Mouse (Mus musculus): ENCODE measurements around the gene Cmah.

Cmah gene

GRCm38 (mm10) chr13:24480824-24481223 is 153.6 kb downstream of the Cmah start:
- DNase-seq (ENCODE audit: low read depth, low spot score): no peak

DNA sequence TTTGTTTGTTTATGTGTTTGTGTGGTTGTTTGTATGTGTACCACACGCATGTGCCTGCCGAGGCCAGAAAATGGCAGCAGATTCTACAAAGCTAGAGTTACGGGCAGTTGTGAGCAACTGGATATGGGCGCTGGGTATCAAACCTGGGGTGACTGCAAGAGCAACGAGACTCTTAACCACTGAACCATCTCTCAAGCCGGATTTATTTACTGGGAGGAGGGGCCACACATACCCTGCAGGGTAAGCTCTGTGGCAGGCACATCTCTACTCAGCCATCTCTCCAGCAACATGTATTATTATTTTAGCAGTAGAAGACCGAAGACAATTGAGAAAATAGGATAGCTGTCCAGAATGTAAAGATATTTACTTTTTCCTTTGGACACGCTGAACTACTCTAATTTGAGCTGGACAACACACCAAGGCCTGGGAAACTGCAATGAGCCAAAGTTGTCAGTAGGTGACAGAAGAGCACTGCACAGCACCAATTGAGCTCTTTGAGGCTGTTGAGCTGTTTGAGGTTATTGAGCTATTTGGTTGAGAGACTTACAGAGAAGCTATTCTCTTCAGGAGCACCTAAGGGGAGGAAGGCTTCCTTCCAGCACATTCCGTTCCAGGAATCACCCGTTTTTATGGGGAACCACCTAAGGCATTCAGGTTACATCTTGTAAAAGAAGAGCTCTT is 154.6 kb downstream of the Cmah start:
- DNase-seq (ENCODE audit: low read depth, low spot score): peak; percentile 56

DNA sequence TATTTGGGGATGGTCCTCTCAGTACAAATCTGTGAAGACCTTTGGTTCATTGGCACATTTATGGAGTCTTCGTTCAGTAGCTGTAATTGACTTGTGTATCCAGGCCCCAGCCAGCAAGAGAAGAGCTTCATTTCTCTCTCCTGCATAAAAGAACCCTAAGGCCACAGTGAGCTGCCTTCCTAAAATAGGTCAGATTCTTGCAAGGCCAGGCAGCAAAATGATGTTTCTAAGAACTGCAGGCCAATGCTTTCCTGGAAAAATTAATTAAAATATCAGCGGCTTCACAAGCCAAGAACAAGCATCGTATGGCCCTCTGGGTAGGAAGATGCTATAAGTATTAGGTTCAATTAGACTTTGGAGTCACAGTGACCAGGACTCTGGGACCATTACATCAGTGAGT is 156.5 kb downstream of the Cmah start:
- no peak for DNase-seq (ENCODE audit: low read depth, low spot score)

DNA sequence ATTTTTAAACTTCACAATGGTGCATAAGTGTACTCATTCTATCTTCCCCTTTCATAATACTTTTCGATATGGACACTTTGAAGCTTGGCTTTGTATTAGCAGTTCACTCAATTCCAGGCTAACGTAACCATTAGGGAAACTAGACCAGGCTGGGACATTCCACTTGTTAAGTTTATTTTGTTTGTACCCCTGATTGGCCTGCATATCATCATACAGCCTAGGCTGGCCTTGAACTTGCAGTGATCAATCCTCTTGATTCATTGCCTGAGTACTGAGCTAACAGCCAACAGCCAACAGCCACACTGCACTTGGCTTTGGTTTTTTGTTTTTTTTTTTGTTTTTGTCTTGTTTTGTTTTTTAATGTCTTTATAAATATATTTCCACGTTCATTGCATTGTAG is 157.6 kb downstream of the Cmah start:
- DNase-seq (ENCODE audit: low read depth, low spot score): no peak

DNA sequence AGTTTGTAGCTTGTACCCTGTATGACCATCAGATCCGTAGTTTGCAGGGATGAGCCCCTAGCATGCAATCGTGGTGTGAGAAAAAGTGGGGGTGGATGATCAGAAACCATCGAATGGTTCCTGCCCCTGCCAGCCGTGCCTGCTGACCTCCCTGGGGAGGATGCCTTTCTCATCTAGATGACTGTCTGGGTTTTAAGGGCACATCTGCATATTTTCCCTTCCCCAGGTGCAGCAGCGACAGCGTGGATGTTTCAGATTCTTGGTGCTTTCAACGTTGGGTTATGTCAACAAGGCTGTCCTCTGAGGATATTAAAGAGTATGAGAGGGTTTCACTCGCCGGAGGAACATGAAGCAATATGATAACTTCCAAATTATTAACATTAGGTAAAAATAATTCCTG is 158.8 kb downstream of the Cmah start:
- DNase-seq (ENCODE audit: low read depth, low spot score): no peak

DNA sequence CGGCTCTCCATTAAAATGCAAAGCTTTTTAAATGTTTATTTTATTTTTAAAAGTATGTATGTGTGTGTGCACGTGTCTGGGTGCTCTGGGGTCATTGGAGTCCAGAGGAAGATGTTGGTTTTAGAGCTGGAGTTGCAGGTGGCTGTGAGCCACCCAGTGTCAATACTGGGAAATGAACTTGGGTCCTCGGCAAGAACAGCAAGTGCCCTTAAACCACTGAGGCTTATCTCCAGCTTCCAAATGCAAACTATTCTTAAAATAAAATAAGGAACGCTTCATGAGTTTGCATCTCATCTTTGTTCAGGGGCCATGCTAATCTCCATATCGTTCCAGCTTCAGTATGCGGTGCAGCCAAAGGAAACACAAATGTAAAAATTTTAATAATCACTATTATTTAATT is 159.2 kb downstream of the Cmah start:
- DNase-seq (ENCODE audit: low read depth, low spot score): no peak

DNA sequence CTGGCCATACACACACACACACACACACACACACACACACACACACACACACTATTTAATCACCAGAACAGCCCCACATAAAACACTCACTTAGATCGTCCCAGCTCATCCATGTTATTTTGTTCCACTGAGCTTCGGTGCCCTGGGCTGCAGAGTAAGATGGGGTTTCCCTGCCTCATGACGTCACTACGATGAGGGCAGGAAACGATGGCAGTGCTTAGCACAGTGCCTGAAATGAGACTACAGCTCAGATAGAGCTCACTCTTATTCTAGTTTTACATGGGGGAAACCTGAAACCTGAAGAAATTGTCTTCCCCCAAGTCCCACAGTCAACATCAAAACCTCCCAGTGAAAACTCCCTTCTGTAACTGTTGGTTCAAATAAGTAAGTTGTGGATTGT is 159.9 kb downstream of the Cmah start:
- DNase-seq (ENCODE audit: low read depth, low spot score): no peak

DNA sequence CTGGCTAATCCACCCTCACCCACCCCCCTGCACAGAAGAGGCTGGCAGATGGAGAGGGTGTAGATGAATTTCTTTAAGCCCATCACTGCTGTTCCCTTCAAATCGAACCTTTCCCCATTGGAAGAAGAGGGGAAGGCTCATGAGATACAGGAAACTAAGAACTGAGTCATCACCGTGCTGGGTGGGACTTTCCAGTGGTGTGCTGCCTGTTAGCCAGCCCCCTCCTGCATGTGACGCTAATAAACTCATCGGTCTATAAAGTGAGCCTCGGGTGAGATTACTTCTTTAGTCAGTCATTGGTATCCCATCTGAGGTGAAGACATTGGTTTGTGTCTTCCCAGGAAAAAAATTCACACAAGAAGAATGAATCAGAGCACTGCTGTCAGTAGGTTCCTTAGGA is 160.3 kb downstream of the Cmah start:
- DNase-seq (ENCODE audit: low read depth, low spot score): no peak

- no peak for DNase-seq (ENCODE audit: low read depth, low spot score)
Measured at GRCm38 (mm10) chr13:24488526-24489070, 161.4 kb downstream of the Cmah start.

GRCm38 (mm10) chr13:24489515-24489914 is 162.3 kb downstream of the Cmah start:
- DNase-seq (ENCODE audit: low read depth, low spot score): no peak

DNA sequence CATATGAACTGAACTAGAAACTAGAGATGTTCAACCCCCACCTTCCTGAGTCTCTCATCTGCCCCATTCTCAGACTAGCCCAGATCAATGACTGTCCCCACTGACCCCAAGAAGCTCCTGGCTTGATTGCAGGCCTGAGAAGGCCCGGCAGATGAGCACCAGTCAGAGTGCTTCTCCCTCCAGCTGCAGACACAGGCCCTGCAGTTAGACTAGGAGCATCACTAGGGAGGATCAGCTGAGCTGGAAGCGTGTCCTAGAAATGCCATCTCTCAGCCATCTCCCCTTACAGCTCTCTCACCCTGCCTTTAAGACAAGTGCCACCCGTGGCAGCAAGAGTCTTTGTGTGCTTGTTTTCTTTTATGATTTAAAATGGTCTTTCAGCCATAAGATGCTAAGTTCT is 162.8 kb downstream of the Cmah start:
- DNase-seq (ENCODE audit: low read depth, low spot score): no peak

DNA sequence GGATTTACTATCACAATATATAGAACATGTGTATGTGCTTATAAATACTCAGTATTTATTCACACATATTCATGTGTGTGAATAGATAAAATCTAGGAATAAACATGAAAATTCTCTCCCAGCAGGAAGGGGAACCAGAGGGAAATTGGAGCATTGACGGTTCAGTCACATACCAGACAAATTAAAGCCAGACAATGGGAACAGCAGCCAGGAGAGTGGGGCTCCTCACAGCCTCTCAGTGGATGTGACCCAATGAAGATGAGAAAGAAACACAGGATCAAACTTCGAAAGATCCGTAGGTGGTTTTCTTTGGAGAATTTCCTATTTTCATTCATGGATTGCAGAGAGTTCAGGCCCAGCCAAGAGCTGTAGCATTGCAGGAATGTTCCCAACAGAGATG is 163.9 kb downstream of the Cmah start:
- DNase-seq (ENCODE audit: low read depth, low spot score): no peak

DNA sequence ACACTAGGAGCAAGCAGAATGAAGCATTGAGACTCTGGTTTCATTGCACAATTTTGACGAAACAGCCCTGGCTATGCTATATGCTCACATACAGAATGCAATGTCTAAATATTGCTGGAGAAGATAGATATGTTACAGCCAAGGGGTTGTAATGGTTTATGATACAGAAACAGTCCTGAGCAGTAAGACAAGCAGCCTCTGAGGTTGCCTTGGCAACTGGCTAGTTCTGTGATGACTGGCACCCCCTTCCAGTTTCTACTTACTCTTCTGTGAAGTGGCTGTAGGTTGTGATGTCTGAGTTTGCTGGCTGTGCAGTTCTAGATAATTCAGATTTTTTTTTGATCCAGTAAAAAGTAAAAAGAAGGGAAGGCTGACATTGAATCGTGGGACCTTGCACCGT is 166.6 kb downstream of the Cmah start:
- no peak for DNase-seq (ENCODE audit: low read depth, low spot score)

DNA sequence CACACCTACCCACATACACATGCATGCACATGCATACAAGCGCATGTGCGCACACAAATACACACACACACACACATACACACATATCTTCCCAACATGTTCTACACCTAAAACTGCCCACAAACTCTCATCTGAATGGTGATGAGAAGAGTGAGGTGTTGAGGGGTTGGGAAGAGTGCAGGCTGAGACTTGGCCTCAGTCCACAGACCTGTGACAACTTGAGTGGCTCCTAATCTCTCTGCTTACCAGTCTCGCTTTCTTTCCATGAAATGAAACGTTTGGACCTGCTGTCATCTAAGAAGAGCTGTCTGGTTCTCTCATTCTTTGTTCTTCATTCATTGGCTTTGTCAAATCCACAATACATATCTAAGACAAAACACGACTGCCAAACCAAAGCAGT is 169.1 kb downstream of the Cmah start:
- DNase-seq (ENCODE audit: low read depth, low spot score): no peak

GRCm38 (mm10) chr13:24497001-24497400 is 169.8 kb downstream of the Cmah start:
- no peak for DNase-seq (ENCODE audit: low read depth, low spot score)

GRCm38 (mm10) chr13:24498342-24498741 is 171.1 kb downstream of the Cmah start:
- no peak for DNase-seq (ENCODE audit: low read depth, low spot score)

GRCm38 (mm10) chr13:24499505-24499904 is 172.3 kb downstream of the Cmah start:
- peak; percentile 43 for DNase-seq (ENCODE audit: low read depth, low spot score)

DNA sequence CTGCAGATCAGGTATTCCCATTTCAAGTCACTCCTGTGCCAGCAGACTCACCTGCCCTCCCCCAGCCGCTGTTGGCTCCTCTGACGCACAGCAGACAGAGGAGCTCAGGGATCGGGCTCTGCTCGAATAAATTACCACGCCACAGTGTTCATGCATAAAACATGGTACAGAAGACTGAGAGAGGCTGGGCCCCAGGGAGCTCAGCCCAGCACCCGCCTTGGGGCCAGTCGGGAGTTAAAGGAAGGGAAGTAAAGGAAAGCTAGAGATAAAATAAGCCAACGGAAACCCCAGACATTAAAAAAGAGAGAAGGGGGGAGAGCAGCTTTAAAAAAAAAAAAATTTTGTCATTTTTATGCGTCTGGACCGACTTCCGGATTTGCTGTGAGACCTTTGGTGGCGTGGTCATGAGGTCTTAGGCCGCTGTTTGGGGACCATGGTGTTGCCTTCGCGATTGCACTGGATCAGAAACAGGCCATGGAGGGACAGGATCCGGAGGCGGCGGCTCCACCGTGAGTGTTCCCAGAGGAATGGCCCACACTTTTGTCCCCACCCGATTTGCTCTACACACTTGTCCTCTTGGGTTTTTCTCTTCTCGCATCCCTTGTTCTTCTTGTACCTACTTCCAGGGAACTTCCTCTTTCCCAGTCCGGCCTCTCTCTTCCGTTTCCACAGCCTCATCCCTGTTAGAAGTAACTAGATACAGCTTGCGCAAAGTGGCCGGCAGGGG is 174.1 kb downstream of the Cmah start:
- no peak for DNase-seq (ENCODE audit: low read depth, low spot score)

GRCm38 (mm10) chr13:24501919-24502318 is 174.7 kb downstream of the Cmah start:
- no peak for DNase-seq (ENCODE audit: low read depth, low spot score)

DNA sequence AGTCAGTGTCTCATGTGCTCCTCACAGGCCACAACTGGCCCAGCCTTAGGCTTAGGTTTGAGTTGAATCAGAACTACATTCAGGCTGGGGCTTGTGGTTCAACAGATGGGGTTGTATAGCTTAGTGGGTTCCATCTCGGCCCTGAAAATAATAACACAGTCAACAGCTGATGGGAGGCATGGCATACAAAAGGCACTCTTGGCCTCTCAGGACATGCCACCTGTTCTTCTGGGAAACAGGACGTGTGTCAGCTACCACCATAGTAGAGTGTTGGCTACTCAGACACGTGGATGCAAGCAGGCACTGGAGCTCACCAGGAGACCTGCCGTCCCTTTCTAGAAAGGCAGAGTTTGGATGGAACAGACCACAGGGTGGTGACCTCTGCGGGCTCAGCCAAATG is 178.6 kb downstream of the Cmah start:
- no peak for DNase-seq (ENCODE audit: low read depth, low spot score)

DNA sequence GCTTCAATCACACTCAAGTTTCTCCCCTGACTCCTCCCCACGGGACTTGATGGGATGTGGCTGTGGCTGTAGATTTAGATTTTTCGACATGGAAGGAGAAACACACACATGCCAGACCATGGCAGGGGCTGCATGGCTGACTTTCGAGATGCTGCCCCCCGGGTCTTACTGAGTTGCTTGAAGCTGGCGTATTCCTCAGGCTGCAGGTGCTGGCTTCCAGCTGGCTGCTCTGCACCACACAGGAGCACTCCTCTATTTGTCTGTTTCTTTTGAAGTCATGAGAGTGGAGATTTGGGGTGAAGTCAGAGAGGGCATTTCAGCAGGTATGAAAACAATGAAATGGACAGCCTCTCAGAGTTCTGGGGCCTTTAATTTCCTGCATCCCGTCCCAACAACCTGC is 180.0 kb downstream of the Cmah start:
- DNase-seq (ENCODE audit: low read depth, low spot score): no peak

GRCm38 (mm10) chr13:24508917-24509316 is 181.7 kb downstream of the Cmah start:
- no peak for DNase-seq (ENCODE audit: low read depth, low spot score)

- no peak for DNase-seq (ENCODE audit: low read depth, low spot score)
Measured at GRCm38 (mm10) chr13:24511367-24511766, 184.2 kb downstream of the Cmah start.
